Mouse (Mus musculus): ENCODE results near the gene Pdcl. TPM values are rescaled to one million over a fixed set of nuclear protein-coding genes. Genes with fewer than 3 reads are reported as not detected.

Pdcl gene
- polyA plus RNA-seq (2014; fragmentation: Illumina TruSeq; extraction: RNeasy Lipid Tissue Mini Kit (QIAGEN cat#74804); ENCODE audit: low read depth, low replicate concordance), result 62.8 TPM

GRCm38 (mm10) chr2:37358633-37359540 lies at the start of gene Pdcl:
Pdcl (minus strand) TSS chr2:37359332.

GRCm38 (mm10) chr2:37326215-37326614 lies 32.9 kb downstream of the Pdcl start, which contains the start of gene Olfr368:
Olfr368 (plus strand) TSS chr2:37326515.

Other genes starting within 250 kb of the Pdcl start
- gene Olfr362, start 241.4 kb downstream of the Pdcl start, polyA plus RNA-seq (2014; fragmentation: Illumina TruSeq; extraction: RNeasy Lipid Tissue Mini Kit (QIAGEN cat#74804); ENCODE audit: low read depth, low replicate concordance), result not detected
- not detected for gene Olfr364-ps1, start 220.0 kb downstream of the Pdcl start, polyA plus RNA-seq (2014; fragmentation: Illumina TruSeq; extraction: RNeasy Lipid Tissue Mini Kit (QIAGEN cat#74804); ENCODE audit: low read depth, low replicate concordance)
- gene Olfr365, start 171.1 kb downstream of the Pdcl start, polyA plus RNA-seq (2014; fragmentation: Illumina TruSeq; extraction: RNeasy Lipid Tissue Mini Kit (QIAGEN cat#74804); ENCODE audit: low read depth, low replicate concordance), result not detected
- gene Olfr366, start 147.8 kb downstream of the Pdcl start, polyA plus RNA-seq (2014; fragmentation: Illumina TruSeq; extraction: RNeasy Lipid Tissue Mini Kit (QIAGEN cat#74804); ENCODE audit: low read depth, low replicate concordance), result not detected
- gene Olfr368, start 32.8 kb downstream of the Pdcl start, polyA plus RNA-seq (2014; fragmentation: Illumina TruSeq; extraction: RNeasy Lipid Tissue Mini Kit (QIAGEN cat#74804); ENCODE audit: low read depth, low replicate concordance), result not detected
- gene Rc3h2, start 63.6 kb upstream of the Pdcl start, polyA plus RNA-seq (2014; fragmentation: Illumina TruSeq; extraction: RNeasy Lipid Tissue Mini Kit (QIAGEN cat#74804); ENCODE audit: low read depth, low replicate concordance), result 32.7 TPM
- gene Zbtb26, start 83.8 kb upstream of the Pdcl start, polyA plus RNA-seq (2014; fragmentation: Illumina TruSeq; extraction: RNeasy Lipid Tissue Mini Kit (QIAGEN cat#74804); ENCODE audit: low read depth, low replicate concordance), result 15.8 TPM
- 23.8 TPM for gene Zbtb6, start 83.8 kb upstream of the Pdcl start, polyA plus RNA-seq (2014; fragmentation: Illumina TruSeq; extraction: RNeasy Lipid Tissue Mini Kit (QIAGEN cat#74804); ENCODE audit: low read depth, low replicate concordance)
- gene Rabgap1, start 83.9 kb upstream of the Pdcl start, polyA plus RNA-seq (2014; fragmentation: Illumina TruSeq; extraction: RNeasy Lipid Tissue Mini Kit (QIAGEN cat#74804); ENCODE audit: low read depth, low replicate concordance), result 40.4 TPM
- gene Gpr21, start 157.0 kb upstream of the Pdcl start, polyA plus RNA-seq (2014; fragmentation: Illumina TruSeq; extraction: RNeasy Lipid Tissue Mini Kit (QIAGEN cat#74804); ENCODE audit: low read depth, low replicate concordance), result 0.32 TPM

All from kidney, adult 10 weeks (tissue).